Mouse (Mus musculus): ENCODE measurements around the gene Dop1b. TPM values are rescaled to one million over a fixed set of nuclear protein-coding genes. Genes with fewer than 3 reads are reported as not detected.

The Dop1b gene
- polyA plus RNA-seq, 1 experiment from 2014 or later, result 12.2 TPM

Other genes with a start within 250 kb of the Dop1b start
- 4.1 and 4.3 TPM in 2 replicates for gene Setd4, start 107.8 kb upstream of the Dop1b start, polyA plus RNA-seq (2015; fragmentation: Nextera tagmentation; extraction: Ambion mirVana)
- 21.0 and 21.1 TPM in 2 replicates for gene Cbr1, start 106.1 kb upstream of the Dop1b start, polyA plus RNA-seq (2015; fragmentation: Nextera tagmentation; extraction: Ambion mirVana)
- gene Gm5678, start 83.8 kb upstream of the Dop1b start, polyA plus RNA-seq (2015; fragmentation: Nextera tagmentation; extraction: Ambion mirVana), result not detected in 2 replicates
- 0.38 and 0.48 TPM in 2 replicates for gene Cbr3, start 28.7 kb upstream of the Dop1b start, polyA plus RNA-seq (2015; fragmentation: Nextera tagmentation; extraction: Ambion mirVana)
- gene Morc3, start 120.2 kb downstream of the Dop1b start, polyA plus RNA-seq (2015; fragmentation: Nextera tagmentation; extraction: Ambion mirVana), result 16.0 and 16.1 TPM in 2 replicates
- gene Chaf1b, start 172.0 kb downstream of the Dop1b start, polyA plus RNA-seq (2015; fragmentation: Nextera tagmentation; extraction: Ambion mirVana), result 40.1 and 40.3 TPM in 2 replicates

All from liver, embryonic 15.5 days (tissue).